Mouse (Mus musculus) cortical plate, adult 2 months (tissue): ENCODE data around the gene Sphkap. TPM values are rescaled to one million over a fixed set of nuclear protein-coding genes. Genes with fewer than 3 reads are reported as not detected.

Experiments used
- H3K27ac ChIP-seq: fragments of 200-500 bp; 2 replicates; pipeline ENCODE4 v1.5.1; 2012; ENCODE audit warnings: low read length, control low read depth, inconsistent platforms; ENCODE audit not compliant: insufficient read depth
- H3K4me1 ChIP-seq: fragments of 200-500 bp; 2 replicates; pipeline ENCODE4 v1.6.1; 2011; ENCODE audit warnings: low read length; ENCODE audit not compliant: control insufficient read depth, insufficient read depth
- H3K4me3 ChIP-seq: fragments of 200-500 bp; 2 replicates; pipeline ENCODE4 v1.5.1; 2011; ENCODE audit warnings: mild to moderate bottlenecking, low read length, control low read depth; ENCODE audit not compliant: insufficient read depth
- CTCF ChIP-seq: fragments of 200-500 bp; IDR thresholded peaks from 2 replicates; pipeline ENCODE4 v1.5.1; 2011; ENCODE audit warnings: mild to moderate bottlenecking, control low read depth, low read length; ENCODE audit not compliant: insufficient read depth; ENCODE audit errors: extremely low read depth
- POLR2A ChIP-seq: fragments of 200-500 bp; IDR thresholded peaks from 2 replicates; pipeline ENCODE4 v1.6.1; 2011; ENCODE audit warnings: mild to moderate bottlenecking, low read length, control low read depth; ENCODE audit not compliant: insufficient read depth; ENCODE audit errors: extremely low read depth
- polyA plus RNA-seq: library from polyadenylated mRNA; depleted of rRNA; stranded (reverse); fragments of >200 nt; gene quantifications from 2 replicates; pipeline ENCODE4 v1.2.3, GENCODE M21; 2012; rRNA removed

The Sphkap gene
- polyA plus RNA-seq = 46.6 and 55.0 TPM in 2 replicates

DNA sequence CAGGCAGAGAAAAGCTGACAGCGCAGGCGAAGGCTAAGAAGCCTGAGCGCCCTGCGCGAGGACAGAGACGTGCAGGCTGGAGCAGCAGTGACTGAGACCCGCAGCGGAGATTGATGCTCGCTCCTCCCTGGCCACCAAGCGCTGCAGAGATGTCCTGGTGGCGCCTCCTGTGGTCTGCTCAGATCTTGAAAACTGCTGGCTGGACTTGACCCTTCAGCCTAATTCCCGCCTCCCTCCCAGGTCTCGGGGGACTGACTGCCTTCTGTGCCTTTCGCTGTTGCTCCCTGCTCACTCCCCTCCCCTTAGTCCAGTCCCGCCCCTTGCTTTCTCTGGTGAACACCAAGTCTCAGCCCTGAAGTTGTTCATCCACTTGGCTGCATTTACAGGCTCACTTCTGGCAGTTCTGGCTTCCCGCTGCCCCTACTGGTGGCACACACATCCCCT, at the start of gene Sphkap:
Gene Sphkap, minus strand, starts transcription at position 180 of the 444 bp plus-strand sequence.
- Histone ChIP-seq H3K4me1 (no peaks in the 10 kb centered on the region), H3K27ac (peak within 1 kb of the TSS; percentile 69)
- TF ChIP-seq CTCF = peak; percentile 25; the same call in 1 of the 2 replicates
- TF ChIP-seq POLR2A = peak; percentile 59; the same call in 1 of the 2 replicates

DNA sequence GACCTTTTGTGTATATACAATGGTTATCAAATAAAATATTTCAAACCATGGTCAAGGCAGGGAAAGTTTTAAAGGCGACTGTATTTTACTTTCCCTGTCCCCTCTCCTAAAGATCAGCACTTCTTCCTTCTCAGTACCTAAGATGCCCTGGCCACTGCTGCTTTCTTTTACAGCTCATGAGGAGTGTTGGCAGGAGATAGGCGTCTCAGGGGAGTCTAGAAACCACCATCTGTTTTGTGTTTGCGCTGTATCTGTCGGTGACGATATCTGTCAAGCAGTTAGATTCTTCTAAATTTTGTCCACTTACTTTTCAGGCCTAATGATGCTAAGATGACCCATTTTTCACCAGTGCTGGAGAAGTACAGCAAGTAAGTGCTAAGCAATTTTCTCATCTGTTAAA, 43.3 kb upstream of the Sphkap start:
- no peak overlapping the region for H3K27ac ChIP-seq
- no peak overlapping the region for H3K4me3 ChIP-seq
- H3K4me1 ChIP-seq = no peaks in the 10 kb centered on the region
- TF ChIP-seq CTCF = no peak
- no peak for TF ChIP-seq POLR2A

More for the DNA sequence above, at the start of gene Sphkap:
- peak within 1 kb of the TSS; percentile 74 for H3K4me3 ChIP-seq

DNA sequence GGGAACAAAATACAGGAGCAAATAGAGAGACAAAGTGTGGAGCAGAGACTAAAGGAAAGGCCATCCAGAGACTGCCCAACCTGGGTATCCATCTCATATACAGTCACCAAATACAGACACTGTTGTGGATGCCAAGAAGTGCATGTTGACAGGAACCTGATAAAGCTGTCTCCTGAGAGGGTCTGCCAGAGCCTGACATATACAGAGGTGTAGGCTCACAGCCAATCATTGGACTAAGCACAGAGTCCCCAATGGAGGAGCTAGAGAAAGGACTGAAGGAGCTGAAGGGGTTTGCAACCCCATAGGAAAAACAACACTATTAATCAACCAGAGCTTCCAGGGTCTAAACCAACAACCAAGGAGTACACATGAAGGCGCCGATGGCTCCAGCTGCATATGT, 32.4 kb upstream of the Sphkap start:
- H3K4me3 ChIP-seq = no peak overlapping the region
- no peak for TF ChIP-seq CTCF
- no peak for TF ChIP-seq POLR2A
- no peak overlapping the region for H3K27ac ChIP-seq
- no peaks in the 10 kb centered on the region for H3K4me1 ChIP-seq

DNA sequence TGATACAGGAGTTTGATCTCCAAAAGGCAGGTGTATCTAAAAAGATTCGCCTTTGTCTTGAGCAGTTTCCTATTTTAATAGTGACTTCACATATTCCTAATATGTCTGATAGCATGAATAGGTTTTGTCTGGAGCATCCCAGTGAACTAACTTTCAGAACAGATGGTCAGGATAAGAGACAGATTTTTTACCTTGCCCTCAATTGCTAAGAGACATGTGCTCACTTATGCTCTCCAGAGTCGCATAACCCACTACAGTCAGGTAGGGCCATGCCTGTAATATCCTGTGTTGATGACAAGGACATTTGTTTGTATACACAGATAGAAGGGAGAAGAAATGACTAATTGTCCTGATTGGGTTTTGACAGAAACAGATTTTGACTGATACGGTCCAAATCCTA, 25.9 kb upstream of the Sphkap start:
- H3K4me3 ChIP-seq = no peak overlapping the region

DNA sequence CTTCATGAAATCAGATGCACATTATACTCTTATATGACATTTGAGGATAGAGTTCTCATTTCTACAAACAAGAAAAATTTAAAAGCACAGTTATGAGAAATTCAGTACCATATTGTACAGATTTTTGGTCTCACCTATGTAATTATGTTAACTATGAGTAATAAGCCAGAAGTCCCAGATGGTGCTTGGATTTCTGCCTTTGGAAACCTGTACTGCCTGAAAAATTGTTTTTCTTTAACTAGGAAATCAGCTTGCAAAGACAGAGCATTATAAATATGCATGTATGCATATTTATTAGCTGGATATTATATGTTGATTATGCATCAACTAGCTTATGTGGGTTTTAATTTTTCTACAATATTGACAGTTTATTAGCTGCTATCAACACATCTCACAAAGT, 21.9 kb upstream of the Sphkap start:
- H3K4me3 ChIP-seq = no peak overlapping the region
- no peaks in the 10 kb centered on the region for H3K4me1 ChIP-seq
- TF ChIP-seq CTCF (no peak), POLR2A (no peak)
- H3K27ac ChIP-seq = no peak overlapping the region

More for the DNA sequence above, 25.9 kb upstream of the Sphkap start:
- H3K27ac ChIP-seq = no peak overlapping the region
- no peak for TF ChIP-seq POLR2A
- TF ChIP-seq CTCF = no peak
- H3K4me1 ChIP-seq = no peaks in the 10 kb centered on the region

DNA sequence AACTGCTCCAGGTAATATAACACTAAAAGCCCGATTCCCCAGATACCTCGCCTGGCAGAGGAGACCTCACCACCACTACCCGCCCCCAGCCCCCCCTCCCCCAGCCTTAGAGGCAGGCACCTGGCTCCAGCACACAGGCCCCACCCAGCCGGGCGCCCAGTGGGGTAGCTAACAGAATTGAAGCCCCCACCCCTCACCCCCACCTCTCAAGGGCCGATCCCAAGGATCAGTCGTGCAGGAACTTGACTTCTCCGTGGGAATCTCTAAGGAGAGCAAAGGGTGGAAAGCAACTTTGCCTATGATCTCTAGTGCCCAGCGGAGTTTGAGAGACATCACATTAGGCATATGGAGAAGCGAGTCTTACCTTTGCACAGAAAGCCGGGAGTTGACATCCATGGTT, 384 bp downstream of the Sphkap start:
- H3K27ac ChIP-seq = peak overlapping the region; percentile 69
- TF ChIP-seq POLR2A (no peak), CTCF (no peak)
- H3K4me1 ChIP-seq = no peaks in the 10 kb centered on the region
- H3K4me3 ChIP-seq = peak overlapping the region; percentile 74

DNA sequence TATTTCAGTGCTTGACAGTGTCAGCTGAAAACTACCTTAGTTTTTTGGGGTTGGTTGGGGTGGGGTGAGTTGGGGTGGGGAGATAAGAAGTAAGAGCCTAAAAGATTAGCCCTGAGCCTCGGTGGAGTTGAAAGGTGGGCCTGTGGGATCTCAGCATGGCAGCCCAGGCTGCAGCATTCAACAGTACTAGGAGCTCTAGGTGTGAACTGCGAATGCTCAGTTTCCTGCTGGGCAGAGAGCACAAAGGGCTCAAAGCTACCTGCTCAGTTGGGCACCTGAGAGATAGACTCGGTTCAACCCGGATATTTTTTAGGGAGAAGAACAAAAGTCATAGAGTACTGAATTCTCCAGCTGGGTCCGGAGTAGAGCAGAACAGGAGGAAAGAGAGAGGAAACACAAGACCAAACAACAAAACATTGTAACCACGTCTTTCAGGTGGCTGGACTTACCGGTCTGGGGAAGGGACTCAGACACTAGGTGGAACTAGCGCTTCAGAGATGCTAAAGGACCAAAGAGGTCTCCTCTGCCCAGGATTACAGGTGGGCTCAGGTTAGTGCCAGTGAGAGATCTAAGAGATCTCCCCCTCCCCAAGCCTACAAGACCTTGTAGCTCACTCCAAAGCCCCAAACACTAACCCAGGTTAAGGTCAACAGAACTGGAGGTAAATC, 984 bp downstream of the Sphkap start:
- Histone ChIP-seq H3K27ac (peak overlapping the region; percentile 69; the same call in 1 of the 2 replicates), H3K4me3 (peak overlapping the region; percentile 74), H3K4me1 (no peaks in the 10 kb centered on the region)
- TF ChIP-seq CTCF (peak; percentile 37), POLR2A (no peak)

DNA sequence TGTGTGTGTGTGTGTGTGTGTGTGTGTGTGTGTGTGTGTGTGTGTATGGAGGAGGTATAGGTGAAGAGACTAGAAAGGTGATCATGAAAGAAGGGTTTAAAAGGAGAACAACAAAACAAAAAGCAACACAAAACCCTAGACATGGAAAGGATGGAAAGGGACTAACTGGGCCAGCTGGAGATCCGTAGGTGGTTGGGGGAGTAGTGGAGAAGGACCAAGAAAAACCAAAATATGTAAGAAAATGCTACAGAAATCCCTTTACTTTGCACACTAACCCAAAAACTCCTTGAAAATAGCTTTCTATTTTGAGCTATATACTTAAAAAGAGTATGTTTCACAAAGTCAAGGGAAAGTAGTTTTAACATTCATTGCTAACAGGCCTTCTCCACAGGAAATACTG, 6.9 kb downstream of the Sphkap start:
- TF ChIP-seq CTCF (no peak), POLR2A (no peak)
- Histone ChIP-seq H3K4me1 (no peaks in the 10 kb centered on the region), H3K4me3 (no peak overlapping the region), H3K27ac (no peak overlapping the region)

DNA sequence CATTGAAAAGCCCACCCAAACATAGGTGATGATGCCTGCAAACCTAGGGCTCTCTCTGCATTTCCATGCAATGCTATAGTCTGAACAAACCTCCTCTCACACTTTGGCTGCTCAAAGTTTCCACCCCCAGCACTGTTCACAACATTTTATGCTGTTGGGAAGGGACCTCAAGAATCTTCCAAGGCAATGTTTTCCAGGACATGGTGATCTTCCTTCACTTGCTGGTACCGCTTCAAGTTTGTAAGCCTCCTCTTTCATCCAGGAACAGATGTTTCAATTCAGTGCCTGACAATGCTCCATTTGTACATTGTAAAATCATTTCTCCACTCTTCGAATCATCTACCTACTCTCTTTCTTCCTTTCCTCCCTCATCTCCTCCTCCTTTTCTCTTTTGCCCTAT, 11.7 kb downstream of the Sphkap start:
- H3K4me3 ChIP-seq = no peak overlapping the region
- TF ChIP-seq CTCF = no peak
- TF ChIP-seq POLR2A = no peak
- H3K4me1 ChIP-seq = peaks cover 2% of the 10 kb centered on the region; the same call in 1 of the 2 replicates
- H3K27ac ChIP-seq = no peak overlapping the region

DNA sequence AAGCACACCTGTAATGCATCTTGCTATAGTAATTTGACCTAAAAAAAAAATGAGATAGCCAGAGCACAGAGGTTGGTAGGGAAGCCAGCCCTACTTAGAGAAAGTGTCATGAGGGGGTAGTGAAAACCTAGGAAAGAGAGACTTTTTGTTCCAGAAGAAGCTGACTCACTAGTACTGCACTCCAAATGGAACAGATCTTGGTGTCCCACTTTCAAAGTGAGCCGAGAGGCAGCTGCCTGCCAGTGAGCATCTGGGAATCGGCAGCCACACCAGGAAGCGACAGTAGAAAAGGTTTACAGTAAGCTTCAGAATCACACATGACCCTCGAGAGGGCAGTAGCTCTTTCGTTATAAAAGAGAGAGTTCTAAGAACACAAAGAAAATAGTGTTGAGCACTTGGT, 12.4 kb downstream of the Sphkap start:
- Histone ChIP-seq H3K27ac (no peak overlapping the region), H3K4me3 (no peak overlapping the region), H3K4me1 (peaks cover 2% of the 10 kb centered on the region; the same call in 1 of the 2 replicates)
- no peak for TF ChIP-seq POLR2A
- TF ChIP-seq CTCF = no peak

DNA sequence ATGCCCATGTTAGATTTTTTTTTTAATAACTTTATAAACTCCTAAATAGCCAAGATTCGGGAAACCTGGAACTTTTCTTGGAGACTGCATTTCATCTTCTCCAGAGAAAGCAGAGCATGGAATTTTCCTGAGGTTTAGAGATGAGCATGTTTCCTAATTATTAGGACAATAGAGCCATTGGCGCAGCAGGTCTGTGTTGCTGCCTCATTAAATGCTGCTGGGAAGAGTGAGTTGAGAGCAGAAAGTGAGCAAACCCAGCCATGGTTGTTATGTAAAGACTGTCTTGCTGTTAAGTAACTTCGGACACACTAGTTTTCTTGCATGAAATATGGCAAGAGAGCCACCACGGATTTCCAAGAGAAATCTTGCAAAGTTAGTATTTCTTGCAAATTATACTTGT, 18.6 kb downstream of the Sphkap start:
- Histone ChIP-seq H3K4me3 (no peak overlapping the region), H3K27ac (no peak overlapping the region), H3K4me1 (peaks cover under 1% of the 10 kb centered on the region; the same call in 1 of the 2 replicates)
- TF ChIP-seq POLR2A (no peak), CTCF (no peak)
